Mouse (Mus musculus) heart, embryonic 11.5 days (tissue): Measurements from ENCODE around the gene Nop56. TPM values are rescaled to one million over a fixed set of nuclear protein-coding genes. Genes with fewer than 3 reads are reported as not detected.

Source experiments
- ATAC-seq: fragments of 200-750 bp; cut with Nextera tagmentation; replicated peaks from 2 replicates; pipeline ENCODE4 v1.8.0; 2017; ENCODE audit warnings: moderate library complexity; ENCODE audit not compliant: insufficient number of reproducible peaks, low FRiP score, low TSS enrichment
- H3K27ac ChIP-seq: fragments of 300-500 bp; sonication (generic); 2 replicates; pipeline ENCODE4 v1.5.1; 2014; ENCODE audit warnings: mild to moderate bottlenecking, low read depth, low read length
- H3K27me3 ChIP-seq: fragments of 300-500 bp; sonication (generic); 2 replicates; pipeline ENCODE4 v1.6.1; 2014; ENCODE audit warnings: mild to moderate bottlenecking, low read length, mixed read lengths; ENCODE audit not compliant: control insufficient read depth, insufficient read depth
- H3K36me3 ChIP-seq: fragments of 300-500 bp; sonication (generic); 2 replicates; pipeline ENCODE4 v1.6.1; 2014; ENCODE audit warnings: mild to moderate bottlenecking, low read length, moderate library complexity, mixed read lengths; ENCODE audit not compliant: control insufficient read depth, insufficient read depth
- H3K4me1 ChIP-seq: fragments of 300-500 bp; sonication (generic); 2 replicates; pipeline ENCODE4 v1.6.1; 2014; ENCODE audit warnings: low read length; ENCODE audit not compliant: control insufficient read depth, insufficient read depth
- H3K4me2 ChIP-seq: fragments of 300-500 bp; sonication (generic); 2 replicates; pipeline ENCODE4 v1.6.1; 2014; ENCODE audit warnings: mild to moderate bottlenecking, moderate library complexity
- H3K4me3 ChIP-seq: fragments of 300-500 bp; sonication (generic); 2 replicates; pipeline ENCODE4 v1.5.1; 2014; ENCODE audit warnings: low read depth, low read length
- H3K9ac ChIP-seq: fragments of 300-500 bp; sonication (generic); 2 replicates; pipeline ENCODE4 v1.6.1; 2014; ENCODE audit warnings: mild to moderate bottlenecking, low read depth, low read length, moderate library complexity
- H3K9me3 ChIP-seq: fragments of 300-500 bp; sonication (generic); replicated peaks from 2 replicates; pipeline ENCODE4 v1.6.1; 2016; ENCODE audit warnings: low read length; ENCODE audit not compliant: control insufficient read depth
- WGBS: fragments of 180-500 bp; shearing (Covaris S2); extraction: QIAGEN DNeasy Blood & Tissue Kit; methylation state at CpG from one replicate; pipeline ENCODE4 v1.1.7; 2014; ENCODE audit not compliant: insufficient replicate concordance; 5-methylcytosine and 5-hydroxymethylcytosine counted together
- polyA plus RNA-seq: library from polyadenylated mRNA; unstranded; fragments of >200 nt; fragmentation: Nextera tagmentation; extraction: Ambion mirVana; gene quantifications from 2 replicates; pipeline ENCODE4 v1.2.1, GENCODE M21; 2014

Nop56 gene
- polyA plus RNA-seq, 1 experiment from 2014 or later, result 181 TPM

DNA sequence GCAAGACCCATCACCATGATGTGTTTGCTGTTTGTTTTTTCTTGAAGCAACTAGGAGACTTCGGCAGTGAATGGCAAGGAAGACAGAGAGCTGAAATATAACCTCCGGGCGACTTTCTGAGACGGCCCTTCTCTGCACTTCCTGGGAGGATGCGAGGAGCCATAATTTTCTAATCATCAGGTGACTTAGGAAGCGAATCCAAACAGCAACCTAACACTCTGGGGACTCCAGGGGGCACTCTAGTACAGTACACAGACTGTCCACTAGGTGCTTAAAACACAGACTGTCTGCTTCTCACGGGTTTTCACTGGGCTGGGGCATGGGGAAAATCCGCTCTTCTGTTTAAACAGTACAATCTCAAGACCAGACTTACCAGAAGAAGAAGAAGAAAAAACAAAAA, 17.2 kb downstream of the Nop56 start:
- H3K4me2 ChIP-seq, result peak overlapping the region; percentile 39
- peaks cover 32% of the 10 kb centered on the region for H3K27me3 ChIP-seq
- H3K9me3 ChIP-seq, result no peaks in the 10 kb centered on the region
- no peak; the same call in 1 of the 2 replicates for ATAC-seq
- no peak overlapping the region for H3K4me3 ChIP-seq
- peaks cover 24% of the 10 kb centered on the region for H3K4me1 ChIP-seq
- H3K36me3 ChIP-seq, result no peaks in the 10 kb centered on the region
- WGBS, result 17% methylated on average over 8 of the region's 8 CpGs
- H3K9ac ChIP-seq, result no peak overlapping the region
- no peak overlapping the region for H3K27ac ChIP-seq

DNA sequence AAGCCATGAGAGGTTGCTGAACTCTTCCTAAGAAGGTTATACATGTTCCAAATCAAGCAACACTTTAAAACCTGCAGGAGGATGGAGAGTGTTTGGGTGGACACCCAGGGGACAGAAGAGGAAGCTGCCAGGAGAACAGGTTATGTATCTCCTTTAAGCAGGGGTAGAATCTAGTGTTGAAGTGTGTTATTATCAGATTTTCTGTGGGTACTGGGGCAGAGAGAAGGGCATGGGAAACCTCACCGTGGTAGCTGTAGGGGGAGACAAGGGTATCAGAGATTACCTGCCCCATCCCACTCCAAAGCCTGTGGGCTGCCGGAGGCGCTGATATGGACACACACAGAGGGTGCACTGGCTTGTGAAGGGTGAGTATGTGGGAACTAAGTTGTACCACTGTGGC, 18.8 kb downstream of the Nop56 start:
- no peaks in the 10 kb centered on the region for H3K9me3 ChIP-seq
- ATAC-seq, result 0 out of 2 replicates have a peak, but pooled peaks have one; percentile 19
- H3K4me2 ChIP-seq, result no peak overlapping the region
- peaks cover 28% of the 10 kb centered on the region for H3K4me1 ChIP-seq
- 39% methylated on average over 3 of the region's 3 CpGs for WGBS
- no peaks in the 10 kb centered on the region for H3K36me3 ChIP-seq
- H3K27me3 ChIP-seq, result peaks cover 46% of the 10 kb centered on the region
- H3K9ac ChIP-seq, result peak overlapping the region; percentile 4; the same call in 1 of the 2 replicates
- no peak overlapping the region for H3K27ac ChIP-seq
- H3K4me3 ChIP-seq, result no peak overlapping the region

DNA sequence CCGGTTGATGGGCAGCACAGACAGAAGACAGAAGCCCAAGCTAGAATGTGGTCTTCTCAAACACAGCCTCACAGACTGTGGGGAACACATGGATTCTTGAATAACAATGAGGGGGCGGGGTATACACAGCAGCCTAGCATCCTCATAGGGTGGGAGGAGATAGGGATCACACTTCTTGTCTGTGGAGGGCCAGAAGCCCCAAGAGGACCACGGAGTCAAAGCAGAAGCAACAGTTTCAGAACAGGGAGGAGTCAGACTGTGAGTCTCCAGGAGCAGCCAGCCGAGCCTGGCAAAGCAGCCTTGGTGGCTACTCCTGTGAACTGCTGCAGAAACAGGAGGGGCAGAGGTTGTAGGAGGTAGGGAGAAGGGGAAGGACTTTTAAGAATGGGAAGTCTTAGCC, 19.3 kb downstream of the Nop56 start:
- no peak overlapping the region for H3K4me3 ChIP-seq
- no peaks in the 10 kb centered on the region for H3K36me3 ChIP-seq
- H3K9me3 ChIP-seq, result no peaks in the 10 kb centered on the region
- H3K27me3 ChIP-seq, result peaks cover 46% of the 10 kb centered on the region
- 2% methylated on average over 4 of the region's 4 CpGs for WGBS
- no peak overlapping the region for H3K4me2 ChIP-seq
- ATAC-seq, result peak; percentile 16; the same call in 1 of the 2 replicates
- H3K4me1 ChIP-seq, result peaks cover 28% of the 10 kb centered on the region
- peak overlapping the region; percentile 4; the same call in 1 of the 2 replicates for H3K9ac ChIP-seq
- no peak overlapping the region for H3K27ac ChIP-seq

DNA sequence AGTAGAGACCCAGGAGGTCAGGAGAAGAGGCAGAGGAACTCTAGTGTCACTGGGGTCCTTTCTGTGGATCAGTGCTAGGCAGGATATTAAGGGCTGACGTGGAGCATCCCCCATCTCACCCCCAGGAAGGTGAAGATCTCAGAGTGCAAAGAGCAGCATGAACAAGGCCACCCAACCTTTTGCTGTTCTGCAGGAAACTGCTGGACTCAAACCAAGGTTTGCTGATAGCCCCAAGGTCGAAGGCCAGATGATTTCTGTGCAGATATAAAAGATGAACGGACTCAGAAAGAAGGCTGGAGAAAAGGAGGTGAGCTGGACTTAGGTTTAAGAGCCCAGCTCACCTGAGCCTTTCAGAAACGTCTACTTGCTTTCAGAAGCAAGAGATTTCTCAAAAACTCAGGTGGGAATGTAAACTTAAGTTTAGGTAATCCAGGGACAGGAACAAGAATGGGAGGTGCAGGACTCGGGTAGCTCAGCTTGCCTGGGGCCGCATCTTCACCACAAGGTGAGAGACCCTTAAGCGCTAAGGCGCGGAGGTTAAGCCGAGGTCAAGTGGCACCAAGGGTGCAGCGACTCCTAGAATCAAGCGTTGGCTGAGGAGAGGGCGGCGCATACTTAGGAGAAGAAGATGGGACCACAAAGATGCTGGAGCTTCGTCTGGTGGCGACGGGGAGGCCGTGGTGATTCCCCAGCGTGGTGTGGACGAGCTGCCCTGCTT, 20.1 kb downstream of the Nop56 start:
- Histone ChIP-seq H3K4me3 (peak overlapping the region; percentile 76), H3K27ac (no peak overlapping the region), H3K4me2 (peak overlapping the region; percentile 70), H3K9ac (peak overlapping the region; percentile 72), H3K9me3 (no peaks in the 10 kb centered on the region), H3K27me3 (peaks cover 46% of the 10 kb centered on the region), H3K4me1 (peaks cover 28% of the 10 kb centered on the region), H3K36me3 (no peaks in the 10 kb centered on the region)
- WGBS, result 7% methylated on average over 20 of the region's 20 CpGs
- ATAC-seq, result no peak

DNA sequence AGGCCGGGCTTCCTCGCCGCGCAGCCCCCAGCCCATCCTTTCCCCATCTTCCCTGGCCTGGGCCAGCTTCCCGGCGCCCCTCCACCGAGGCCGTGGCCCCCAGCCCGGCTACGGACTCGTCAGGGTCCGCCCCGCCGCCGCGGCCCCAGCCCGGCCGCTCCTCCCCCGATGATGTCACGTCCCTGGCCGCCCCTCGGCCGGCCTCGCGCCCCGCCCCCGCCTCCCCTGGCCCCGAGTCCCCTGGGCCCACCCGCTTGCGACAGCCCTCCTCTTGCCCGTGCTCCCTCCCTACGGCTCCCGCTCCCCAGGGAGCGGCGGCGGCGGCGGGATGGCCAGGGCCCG, 20.7 kb downstream of the Nop56 start, which contains the start of gene Ebf4:
TSS of gene Ebf4 (plus strand) at position 234 of the 342 bp plus-strand sequence.
- peak; percentile 64 for ATAC-seq
- Histone ChIP-seq H3K9ac (peak within 1 kb of the TSS; percentile 72), H3K4me3 (peak within 1 kb of the TSS; percentile 76), H3K4me2 (peak within 1 kb of the TSS; percentile 70), H3K9me3 (no peaks in the 10 kb centered on the region), H3K27me3 (peaks cover 46% of the 10 kb centered on the region), H3K4me1 (peaks cover 28% of the 10 kb centered on the region), H3K27ac (0 out of 2 replicates have a peak within 1 kb of the TSS, but pooled peaks have one; percentile 10), H3K36me3 (no peaks in the 10 kb centered on the region)
- under 1% methylated on average over 27 of the region's 39 CpGs for WGBS

DNA sequence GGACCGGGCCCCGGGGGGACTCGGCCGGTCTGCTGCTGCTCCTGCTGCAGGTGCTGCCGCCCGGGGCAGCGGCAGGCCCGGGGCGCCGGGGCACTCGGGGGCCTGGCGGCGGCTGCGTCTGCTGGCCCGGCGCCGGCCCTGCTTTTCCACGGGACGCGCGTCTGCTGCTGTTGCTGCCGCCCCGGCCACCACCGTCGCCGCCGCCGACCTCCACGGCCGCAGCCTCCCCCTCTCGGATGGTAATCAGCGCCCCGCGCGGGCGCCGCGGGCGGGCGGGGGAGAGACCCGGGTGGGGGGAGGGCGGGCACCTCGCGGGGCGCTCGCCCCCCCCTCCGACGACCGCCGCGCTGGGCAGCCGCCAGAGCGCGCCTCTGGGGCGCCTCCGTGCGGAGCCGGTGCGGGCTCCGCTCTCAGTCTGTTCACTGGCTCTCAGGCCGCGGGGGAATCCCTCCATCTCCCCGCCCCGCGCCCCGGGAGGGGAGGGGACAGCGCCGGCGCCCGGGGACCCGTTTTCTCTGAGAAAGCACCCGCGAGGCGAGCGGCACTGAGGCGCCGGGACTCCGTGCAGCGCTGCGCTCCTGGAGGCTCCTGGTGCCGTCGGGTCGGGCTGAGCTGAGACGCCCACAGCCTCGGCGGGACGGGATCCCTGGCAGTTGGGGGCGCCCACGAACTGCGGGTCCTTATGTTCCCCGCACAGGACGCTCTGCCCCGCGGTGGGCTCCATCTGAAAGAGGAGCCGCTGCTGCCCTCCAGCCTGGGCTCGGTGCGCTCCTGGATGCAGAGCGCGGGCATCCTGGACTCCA, 21.3 kb downstream of the Nop56 start:
- peak overlapping the region; percentile 76 for H3K4me3 ChIP-seq
- ATAC-seq, result 0 out of 2 replicates have a peak, but pooled peaks have one; percentile 39
- no peaks in the 10 kb centered on the region for H3K9me3 ChIP-seq
- peak overlapping the region; percentile 72 for H3K9ac ChIP-seq
- H3K4me2 ChIP-seq, result peak overlapping the region; percentile 70
- peaks cover 28% of the 10 kb centered on the region for H3K4me1 ChIP-seq
- H3K27ac ChIP-seq, result 0 out of 2 replicates have a peak overlapping the region, but pooled peaks have one; percentile 10
- H3K36me3 ChIP-seq, result no peaks in the 10 kb centered on the region
- peaks cover 46% of the 10 kb centered on the region for H3K27me3 ChIP-seq
- under 1% methylated on average over 63 of the region's 99 CpGs for WGBS

DNA sequence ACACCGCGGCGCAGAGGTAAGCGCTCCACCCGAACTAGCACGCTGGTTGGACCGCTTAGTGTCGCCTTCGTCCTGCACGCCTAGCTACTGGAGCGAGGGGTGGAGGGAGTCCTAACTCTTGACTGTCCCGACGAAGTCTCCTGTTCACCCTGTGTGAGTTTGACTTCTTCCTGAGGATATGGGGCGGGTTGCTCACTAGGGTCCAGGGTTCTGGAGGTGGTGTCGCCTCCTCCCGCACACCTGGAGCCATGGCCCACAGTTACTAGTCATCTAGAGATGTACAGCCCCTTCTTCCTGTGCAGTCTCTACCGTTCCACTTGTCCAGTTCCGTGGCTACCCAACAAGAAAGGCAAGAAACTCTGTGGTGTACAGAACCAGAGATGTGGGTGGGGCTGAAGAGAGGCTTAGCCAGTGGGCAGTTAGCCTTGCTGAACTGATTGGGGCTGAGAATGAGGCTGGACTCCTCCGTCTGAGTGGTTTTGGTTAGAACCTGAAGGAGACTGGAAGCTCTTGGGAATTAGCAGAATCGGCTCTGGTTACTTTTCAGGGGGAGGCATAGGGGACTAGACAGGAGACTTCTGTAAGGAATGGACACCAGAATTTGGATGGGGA, 22.0 kb downstream of the Nop56 start:
- Histone ChIP-seq H3K4me3 (peak overlapping the region; percentile 76), H3K27ac (no peak overlapping the region), H3K9me3 (no peaks in the 10 kb centered on the region), H3K4me1 (peaks cover 28% of the 10 kb centered on the region), H3K27me3 (peaks cover 46% of the 10 kb centered on the region), H3K4me2 (peak overlapping the region; percentile 70), H3K9ac (peak overlapping the region; percentile 72; the same call in 1 of the 2 replicates), H3K36me3 (no peaks in the 10 kb centered on the region)
- WGBS, result 5% methylated on average over 20 of the region's 20 CpGs
- no peak for ATAC-seq

DNA sequence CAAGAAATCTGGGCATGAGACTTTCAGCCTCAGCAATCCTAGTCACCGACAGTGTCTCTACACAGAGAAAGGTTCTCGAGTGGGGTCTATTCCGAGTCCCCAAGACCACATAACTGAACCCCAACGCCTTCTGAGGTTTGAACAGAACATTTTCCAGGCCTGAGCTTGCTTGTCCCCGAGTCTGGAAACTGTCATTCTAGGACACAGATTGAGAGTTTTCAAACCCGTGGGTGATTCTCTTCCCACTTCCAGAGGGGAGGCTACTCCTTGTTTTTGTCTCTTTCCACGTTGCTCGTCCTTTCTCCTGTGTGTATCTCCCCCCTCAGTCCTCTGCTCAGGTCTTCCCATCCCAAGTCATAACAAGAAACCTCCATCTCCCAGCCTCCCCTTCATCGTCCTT, 23.4 kb downstream of the Nop56 start:
- 77% methylated on average over 9 of the region's 9 CpGs for WGBS
- Histone ChIP-seq H3K4me1 (peaks cover 26% of the 10 kb centered on the region), H3K4me3 (no peak overlapping the region), H3K27ac (no peak overlapping the region), H3K27me3 (peaks cover 40% of the 10 kb centered on the region), H3K9me3 (no peaks in the 10 kb centered on the region), H3K9ac (no peak overlapping the region), H3K4me2 (no peak overlapping the region), H3K36me3 (no peaks in the 10 kb centered on the region)
- no peak for ATAC-seq
